Mouse (Mus musculus) spleen, adult 2 months (tissue): ENCODE measurements around the gene Stx1b. TPM values are rescaled to one million over a fixed set of nuclear protein-coding genes. Genes with fewer than 3 reads are reported as not detected.
"Not testable (repeated sequence)": the region's sequence is repeated elsewhere in the genome, so short reads cannot be mapped to it uniquely, and the experiment has no call there.

ENCODE experiments used
- DNase-seq, 2 experiments: peaks; one replicate each; pipeline versions ENCODE4 v3.0.0 to v3.0.0-alpha.2; 2012 to 2021; ENCODE audit warnings: low spot score in 2 of 2, low read depth in 1 of 2
- H3K27ac ChIP-seq: fragments of 200-500 bp; 2 replicates; pipeline ENCODE4 v1.5.1; 2012; ENCODE audit warnings: low read length, inconsistent platforms; ENCODE audit not compliant: insufficient read depth
- H3K27me3 ChIP-seq: fragments of 200-500 bp; 2 replicates; pipeline ENCODE4 v1.6.1; 2012; ENCODE audit warnings: mild to moderate bottlenecking, moderate library complexity, low read length, inconsistent platforms; ENCODE audit not compliant: control insufficient read depth, insufficient read depth
- H3K36me3 ChIP-seq: fragments of 200-500 bp; 2 replicates; pipeline ENCODE4 v1.6.1; 2012; ENCODE audit warnings: mild to moderate bottlenecking, low read length, inconsistent platforms; ENCODE audit not compliant: control insufficient read depth, insufficient read depth
- H3K4me1 ChIP-seq: fragments of 200-500 bp; 2 replicates; pipeline ENCODE4 v1.6.1; 2011; ENCODE audit warnings: inconsistent platforms; ENCODE audit not compliant: control insufficient read depth, insufficient read depth, insufficient read length
- H3K4me3 ChIP-seq: fragments of 200-500 bp; 2 replicates; pipeline ENCODE4 v1.5.1; 2011; ENCODE audit warnings: mild to moderate bottlenecking, inconsistent platforms; ENCODE audit not compliant: insufficient read depth, insufficient read length; ENCODE audit errors: extremely low read depth
- CTCF ChIP-seq: fragments of 200-500 bp; IDR thresholded peaks from 2 replicates; pipeline ENCODE4 v1.5.1; 2011; ENCODE audit warnings: mild to moderate bottlenecking, inconsistent platforms; ENCODE audit not compliant: insufficient read depth, insufficient read length, insufficient replicate concordance; ENCODE audit errors: extremely low read depth
- POLR2A ChIP-seq: fragments of 200-500 bp; IDR thresholded peaks from 2 replicates; pipeline ENCODE4 v1.6.1; 2011; ENCODE audit warnings: low read depth, low read length, inconsistent platforms
- WGBS: fragments of 180-500 bp; shearing (Covaris S2); methylation state at CpG from one replicate; pipeline ENCODE4 v1.1.7; 2018; 5-methylcytosine and 5-hydroxymethylcytosine counted together
- polyA plus RNA-seq: library from polyadenylated mRNA; depleted of rRNA; stranded (reverse); fragments of >200 nt; gene quantifications from 2 replicates; pipeline ENCODE4 v1.2.3, GENCODE M21; 2012

The Stx1b gene
- polyA plus RNA-seq, 1 experiment, result 1.4 TPM

DNA sequence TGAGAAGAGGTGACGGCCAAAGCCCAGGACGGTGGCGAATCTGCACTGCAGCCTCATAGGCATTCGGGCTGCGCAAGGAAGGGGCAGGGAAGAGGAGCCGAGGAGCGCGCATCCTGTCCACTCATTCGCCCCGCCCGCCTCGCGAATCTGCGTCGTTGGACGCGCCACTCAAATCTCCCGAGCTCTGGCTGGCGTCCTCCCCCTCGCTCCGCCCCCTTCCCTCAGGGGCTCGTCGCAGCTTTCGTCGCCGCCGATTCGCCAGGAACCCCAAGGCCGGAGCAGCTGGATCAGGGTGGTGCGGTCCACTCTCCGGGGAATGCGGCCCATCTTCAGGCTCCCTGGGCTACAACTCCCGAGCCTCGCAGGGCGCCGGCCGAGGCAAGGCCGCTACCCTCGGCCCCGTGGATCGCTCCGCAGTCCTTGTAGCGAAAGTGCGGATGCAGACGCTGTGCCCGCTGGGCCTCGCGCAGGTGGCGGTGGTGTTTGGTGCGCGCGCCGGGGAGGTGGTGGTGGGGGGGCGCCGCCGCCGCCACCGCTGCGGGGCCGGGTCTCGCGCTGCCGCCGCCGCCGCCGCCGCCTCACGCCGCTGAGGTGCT is 47.4 kb downstream of the Stx1b start:
- peak overlapping the region; percentile 95 for H3K4me3 ChIP-seq
- WGBS, result under 1% methylated on average over 68 of the region's 70 CpGs
- peak; percentile 94 to 95 for DNase-seq
- TF ChIP-seq POLR2A (no peak), CTCF (no peak)
- H3K27me3 ChIP-seq, result no peaks in the 10 kb centered on the region
- peaks cover 7% of the 10 kb centered on the region for H3K36me3 ChIP-seq
- H3K4me1 ChIP-seq, result peaks cover 5% of the 10 kb centered on the region; the same call in 1 of the 2 replicates
- peak overlapping the region; percentile 96 for H3K27ac ChIP-seq

DNA sequence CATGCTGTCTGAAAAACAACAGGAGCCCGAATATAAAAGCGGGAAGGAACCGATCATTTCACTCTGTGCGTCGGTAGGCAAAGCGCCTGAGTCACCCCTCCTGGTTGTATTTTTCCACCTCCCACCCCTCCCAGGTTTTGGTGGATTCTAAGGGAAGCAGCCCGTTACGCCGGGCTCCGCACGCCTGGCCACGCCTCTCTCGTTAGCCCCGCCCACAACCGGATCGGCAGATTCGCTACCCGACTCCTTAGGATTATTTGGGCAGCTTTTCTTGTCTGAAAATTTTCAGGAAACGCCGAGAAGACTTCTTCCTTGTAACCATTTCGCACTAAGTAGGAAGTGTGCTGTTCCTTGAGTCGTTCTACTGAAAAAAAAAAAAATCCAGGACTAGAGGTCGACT is 47.9 kb downstream of the Stx1b start, which contains the start of gene Setd1a:
Gene Setd1a, plus strand, starts transcription at position 245 of the 400 bp plus-strand sequence.
- Histone ChIP-seq H3K4me1 (peaks cover 5% of the 10 kb centered on the region; the same call in 1 of the 2 replicates), H3K27me3 (no peaks in the 10 kb centered on the region), H3K27ac (peak within 1 kb of the TSS; percentile 96), H3K36me3 (peaks cover 7% of the 10 kb centered on the region), H3K4me3 (peak within 1 kb of the TSS; percentile 95)
- DNase-seq, result peak in 1 of 2 experiments; percentile 73
- under 1% methylated on average over 23 of the region's 23 CpGs for WGBS
- TF ChIP-seq POLR2A (no peak), CTCF (no peak)

DNA sequence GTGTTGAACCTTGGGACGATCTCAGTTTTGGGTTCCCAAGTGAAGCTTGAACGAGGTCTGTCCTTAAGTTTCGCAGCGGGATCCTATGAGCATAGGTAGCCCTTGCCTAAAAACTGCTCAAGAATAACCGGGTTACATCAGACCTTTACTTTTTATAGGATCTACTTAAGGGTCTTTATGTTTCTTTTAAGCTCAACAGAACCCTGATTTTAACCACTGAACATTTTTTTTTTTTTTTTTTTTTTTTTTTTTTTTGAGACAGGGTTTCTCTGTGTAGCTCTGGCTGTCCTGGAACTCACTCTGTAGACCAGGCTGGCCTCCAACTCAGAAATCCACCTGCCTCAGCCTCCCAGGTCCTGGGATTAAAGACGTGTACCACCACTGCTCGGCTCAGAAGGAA is 48.5 kb downstream of the Stx1b start:
- H3K27me3 ChIP-seq, H3K4me3 ChIP-seq, H3K4me1 ChIP-seq, DNase-seq, H3K27ac ChIP-seq, H3K36me3 ChIP-seq: not testable (repeated sequence)
- 74% methylated on average over 7 of the region's 7 CpGs for WGBS

DNA sequence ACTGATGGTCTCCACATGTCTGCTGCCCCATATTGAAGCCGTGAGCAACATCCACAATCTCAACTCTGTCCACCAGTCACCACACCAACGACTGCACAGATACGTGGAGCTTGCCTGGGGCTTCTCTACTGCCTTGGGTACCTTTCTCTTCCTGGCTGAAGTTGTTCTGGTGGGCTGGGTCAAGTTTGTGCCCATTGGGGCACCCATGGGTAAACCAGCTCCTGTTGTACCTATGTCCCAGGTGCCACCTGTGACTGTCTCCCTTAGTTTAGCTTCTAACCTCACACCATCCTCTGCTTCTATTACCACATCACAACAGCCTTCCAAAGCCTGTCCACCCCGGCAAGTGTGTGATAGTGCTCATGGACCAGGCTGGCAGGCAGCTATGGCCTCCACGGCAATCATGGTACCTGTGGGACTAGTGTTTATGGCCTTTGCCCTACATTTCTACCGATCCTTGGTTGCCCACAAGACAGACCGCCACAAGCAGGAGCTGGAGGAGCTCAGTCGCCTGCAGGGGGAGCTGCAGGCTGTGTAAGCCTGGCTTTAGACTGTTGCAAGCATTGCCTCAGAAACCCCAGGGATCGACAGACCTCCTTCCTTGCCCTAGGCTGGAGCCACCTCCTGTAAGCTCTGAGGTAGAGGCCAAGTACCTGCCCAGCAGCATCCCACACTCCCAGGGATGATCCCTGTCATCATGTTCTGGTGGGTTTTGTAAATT is 50.5 kb downstream of the Stx1b start:
- peak; percentile 62 to 63 for DNase-seq

DNA sequence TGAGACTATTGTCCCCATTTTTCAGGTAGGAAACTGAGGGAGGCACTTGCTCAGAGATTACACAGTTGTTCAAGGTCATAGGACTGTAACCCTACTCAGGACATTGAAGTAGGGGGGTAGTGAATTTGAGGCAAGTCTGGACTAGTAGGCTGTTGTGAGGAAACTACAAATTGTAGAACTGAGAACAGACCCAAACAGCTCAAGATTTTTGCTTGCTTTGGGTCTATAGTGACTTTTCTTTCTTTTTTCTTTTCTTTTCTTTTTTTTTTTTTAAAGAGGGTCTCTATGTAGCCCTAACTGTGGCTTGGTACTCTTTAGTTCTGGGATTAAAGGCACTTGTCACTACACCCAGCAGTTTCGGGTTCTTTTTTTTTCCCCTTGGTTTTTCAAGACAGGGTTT is 51.8 kb downstream of the Stx1b start:
- Histone ChIP-seq H3K27me3 (no peaks in the 10 kb centered on the region), H3K4me3 (no peak overlapping the region), H3K36me3 (no peaks in the 10 kb centered on the region), H3K27ac (no peak overlapping the region), H3K4me1 (peaks cover 3% of the 10 kb centered on the region; the same call in 1 of the 2 replicates)
- TF ChIP-seq CTCF, result no peak
- TF ChIP-seq POLR2A, result no peak
- 95% methylated on average over 1 of the region's 1 CpGs for WGBS
- no peak for DNase-seq

More for the DNA sequence above, 50.5 kb downstream of the Stx1b start:
- Histone ChIP-seq H3K4me3 (no peak overlapping the region), H3K4me1 (peaks cover 8% of the 10 kb centered on the region; the same call in 1 of the 2 replicates), H3K27ac (no peak overlapping the region), H3K27me3 (no peaks in the 10 kb centered on the region), H3K36me3 (no peaks in the 10 kb centered on the region)
- TF ChIP-seq POLR2A, result no peak
- peak; percentile 88 for TF ChIP-seq CTCF
- WGBS, result 43% methylated on average over 9 of the region's 9 CpGs

DNA sequence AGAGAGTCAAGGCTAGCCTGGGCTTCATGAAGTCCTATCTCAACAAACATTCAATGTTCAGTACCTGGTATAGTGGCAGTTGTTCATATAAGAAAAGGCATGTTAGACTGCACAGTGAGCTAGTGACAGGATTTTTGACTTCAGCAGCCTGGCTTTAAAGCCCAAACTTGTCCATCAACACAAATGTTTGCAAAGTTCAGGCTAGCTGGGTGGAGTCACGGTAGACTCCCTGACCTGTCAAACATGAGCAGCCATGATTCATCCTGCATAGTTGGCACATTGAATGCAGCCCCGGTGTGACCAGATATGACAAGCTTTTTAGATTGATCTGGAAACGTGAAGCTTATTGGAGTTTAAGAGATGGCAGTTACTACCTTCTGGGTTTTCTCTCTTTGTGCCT is 52.3 kb downstream of the Stx1b start:
- Histone ChIP-seq H3K27me3 (no peaks in the 10 kb centered on the region), H3K4me1 (peaks cover 3% of the 10 kb centered on the region; the same call in 1 of the 2 replicates), H3K4me3 (no peak overlapping the region), H3K27ac (no peak overlapping the region), H3K36me3 (no peaks in the 10 kb centered on the region)
- DNase-seq, result no peak
- whole genome bisulfite sequencing, result 76% methylated on average over 3 of the region's 3 CpGs
- TF ChIP-seq POLR2A (no peak), CTCF (no peak)

DNA sequence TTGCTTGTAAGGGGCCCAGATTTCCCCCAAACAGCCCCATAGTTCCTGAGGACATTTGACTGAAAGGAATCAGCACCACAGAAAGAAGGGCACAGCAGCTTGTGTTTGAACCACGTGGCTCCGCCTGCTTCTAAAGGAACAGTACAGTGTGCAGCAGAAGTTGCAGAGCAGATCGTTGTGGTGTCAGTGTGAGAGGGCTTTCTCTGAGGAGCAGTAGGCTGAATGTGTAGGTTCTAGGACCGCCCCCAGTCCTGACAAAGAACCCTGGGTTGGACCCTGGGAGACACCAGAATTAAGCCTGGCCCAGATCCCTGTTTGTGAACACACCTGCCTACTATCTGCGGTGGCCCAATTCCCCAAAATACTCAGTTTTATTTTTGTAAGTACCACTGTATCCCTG is 53.1 kb downstream of the Stx1b start:
- Histone ChIP-seq H3K36me3 (no peaks in the 10 kb centered on the region), H3K4me1 (peaks cover 3% of the 10 kb centered on the region; the same call in 1 of the 2 replicates), H3K27me3 (no peaks in the 10 kb centered on the region), H3K4me3 (no peak overlapping the region), H3K27ac (no peak overlapping the region)
- no peak for DNase-seq
- TF ChIP-seq CTCF, result no peak
- no peak for TF ChIP-seq POLR2A
- WGBS, result 56% methylated on average over 5 of the region's 5 CpGs
